Mouse (Mus musculus) left cerebral cortex, postnatal 25 days (tissue): ENCODE measurements around the gene Ptgfrn. TPM values are rescaled to one million over a fixed set of nuclear protein-coding genes. Genes with fewer than 3 reads are reported as not detected.

Experiments used
- DNase-seq, 2 experiments: peaks; one replicate each; pipeline ENCODE4 v3.0.0; 2022; ENCODE audit warnings: low spot score in 2 of 2, mixed read lengths in 1 of 2
- intact Hi-C: fragments of 180-260 bp; cut with DNase I; formaldehyde crosslinking; loops from one replicate; pipeline ENCODE4 v1.15.1; 2025
- total RNA-seq, 2 experiments: library from RNA; stranded (reverse); gene quantifications; 2 replicates each; pipeline ENCODE4 v1.2.3; 2021

Ptgfrn gene
- total RNA-seq = 10 to 100 TPM; 39.0 to 42.1 TPM

GRCm38 (mm10) chr3:101110043-101110837, at the start of gene Ptgfrn:
Ptgfrn (minus strand) TSS chr3:101110278.
- intact Hi-C loops = no loop called here

GRCm38 (mm10) chr3:101159701-101160100, 49.6 kb upstream of the Ptgfrn start:
- intact Hi-C loops = no loop called here
- DNase-seq = no peak

More at GRCm38 (mm10) chr3:101110043-101110837, at the start of gene Ptgfrn:
- DNase-seq = peak; percentile 49 to 61

GRCm38 (mm10) chr3:101154067-101154466, 44.0 kb upstream of the Ptgfrn start:
- intact Hi-C loops = no loop called here

GRCm38 (mm10) chr3:101153341-101153740, 43.3 kb upstream of the Ptgfrn start:
- intact Hi-C loops = no loop called here
- no peak for DNase-seq

More at GRCm38 (mm10) chr3:101154067-101154466, 44.0 kb upstream of the Ptgfrn start:
- DNase-seq = no peak

- intact Hi-C loops = no loop called here
- DNase-seq = no peak
These were observed 36.2 kb upstream of the Ptgfrn start for GRCm38 (mm10) chr3:101146126-101146772.

GRCm38 (mm10) chr3:101145292-101146046, 35.4 kb upstream of the Ptgfrn start:
- peak; percentile 60 to 79 for DNase-seq
- intact Hi-C loops = no loop called here

GRCm38 (mm10) chr3:101144366-101144948, 34.4 kb upstream of the Ptgfrn start:
- intact Hi-C loops = no loop called here
- DNase-seq = no peak

- peak in 1 of 2 experiments; percentile 55 for DNase-seq
- intact Hi-C loops = no loop called here
These were observed 33.4 kb upstream of the Ptgfrn start for GRCm38 (mm10) chr3:101143465-101143864.

- intact Hi-C loops = no loop called here
- DNase-seq = peak in 1 of 2 experiments; percentile 71
These were observed 31.8 kb upstream of the Ptgfrn start for GRCm38 (mm10) chr3:101141864-101142263.

GRCm38 (mm10) chr3:101139958-101140357, 29.9 kb upstream of the Ptgfrn start:
- intact Hi-C loops = no loop called here
- no peak for DNase-seq

- intact Hi-C loops = no loop called here
- DNase-seq = no peak
These were observed 26.4 kb upstream of the Ptgfrn start for GRCm38 (mm10) chr3:101136483-101136882.

- no peak for DNase-seq
- intact Hi-C loops = no loop called here
These were observed 24.8 kb upstream of the Ptgfrn start for GRCm38 (mm10) chr3:101134861-101135260.

- intact Hi-C loops = no loop called here
- no peak for DNase-seq
These were observed 22.9 kb upstream of the Ptgfrn start for GRCm38 (mm10) chr3:101132981-101133380.

GRCm38 (mm10) chr3:101131772-101132171, 21.7 kb upstream of the Ptgfrn start:
- intact Hi-C loops = no loop called here
- DNase-seq = no peak

GRCm38 (mm10) chr3:101130526-101130925, 20.4 kb upstream of the Ptgfrn start:
- intact Hi-C loops = no loop called here
- no peak for DNase-seq

GRCm38 (mm10) chr3:101129620-101130019, 19.5 kb upstream of the Ptgfrn start:
- no peak for DNase-seq
- intact Hi-C loops = no loop called here

- intact Hi-C loops = no loop called here
- no peak for DNase-seq
These were observed 19.0 kb upstream of the Ptgfrn start for GRCm38 (mm10) chr3:101129090-101129489.

GRCm38 (mm10) chr3:101127766-101128165, 17.7 kb upstream of the Ptgfrn start:
- intact Hi-C loops = no loop called here
- no peak for DNase-seq

- no peak for DNase-seq
- intact Hi-C loops = no loop called here
These were observed 14.6 kb upstream of the Ptgfrn start for GRCm38 (mm10) chr3:101124716-101125115.

- intact Hi-C loops = no loop called here
- no peak for DNase-seq
These were observed 12.4 kb upstream of the Ptgfrn start for GRCm38 (mm10) chr3:101122479-101122878.
